Mouse (Mus musculus): Measurements from ENCODE around the gene Bcl2l13.
"Not testable (repeated sequence)": the region's sequence is repeated elsewhere in the genome, so short reads cannot be mapped to it uniquely, and the experiment has no call there.

Bcl2l13 gene

GRCm38 (mm10) chr6:120830866-120831608 is 5.0 kb upstream of the Bcl2l13 start:
- in situ Hi-C loops (cut with MboI): no loop called here

GRCm38 (mm10) chr6:120832097-120832496 is 3.9 kb upstream of the Bcl2l13 start:
- in situ Hi-C loops (cut with MboI): no loop called here

- in situ Hi-C loops (cut with MboI): no loop called here
These were observed 1.2 kb upstream of the Bcl2l13 start for GRCm38 (mm10) chr6:120834766-120835321.

GRCm38 (mm10) chr6:120836389-120837151 is 558 bp downstream of the Bcl2l13 start:
- in situ Hi-C loops (cut with MboI): no loop called here

GRCm38 (mm10) chr6:120837152-120837530 is 1.1 kb downstream of the Bcl2l13 start:
- in situ Hi-C loops (cut with MboI): no loop called here

GRCm38 (mm10) chr6:120840258-120840657 is 4.2 kb downstream of the Bcl2l13 start:
- in situ Hi-C loops (cut with MboI): no loop called here

- in situ Hi-C loops (cut with MboI): no loop called here
These were observed 5.7 kb downstream of the Bcl2l13 start for GRCm38 (mm10) chr6:120841754-120842153.

- in situ Hi-C loops (cut with MboI): not testable (repeated sequence)
These were observed 14.7 kb downstream of the Bcl2l13 start for GRCm38 (mm10) chr6:120850720-120851119.

- in situ Hi-C loops (cut with MboI): no loop called here
These were observed 18.4 kb downstream of the Bcl2l13 start for GRCm38 (mm10) chr6:120854413-120854812.

- in situ Hi-C loops (cut with MboI): no loop called here
These were observed 22.3 kb downstream of the Bcl2l13 start for GRCm38 (mm10) chr6:120858217-120858711.

GRCm38 (mm10) chr6:120860079-120860478 is 24.1 kb downstream of the Bcl2l13 start:
- in situ Hi-C loops (cut with MboI): no loop called here

GRCm38 (mm10) chr6:120866051-120866814 is 30.2 kb downstream of the Bcl2l13 start:
- in situ Hi-C loops (cut with MboI): no loop called here

- in situ Hi-C loops (cut with MboI): no loop called here
These were observed 32.8 kb downstream of the Bcl2l13 start for GRCm38 (mm10) chr6:120868824-120869223.

GRCm38 (mm10) chr6:120871286-120871685 is 35.3 kb downstream of the Bcl2l13 start:
- in situ Hi-C loops (cut with MboI): no loop called here

GRCm38 (mm10) chr6:120873874-120874273 is 37.9 kb downstream of the Bcl2l13 start:
- in situ Hi-C loops (cut with MboI): no loop called here

- in situ Hi-C loops (cut with MboI): no loop called here
These were observed 43.0 kb downstream of the Bcl2l13 start for GRCm38 (mm10) chr6:120879046-120879445.

- in situ Hi-C loops (cut with MboI): no loop called here
These were observed 48.4 kb downstream of the Bcl2l13 start for GRCm38 (mm10) chr6:120884436-120884835.

GRCm38 (mm10) chr6:120886696-120887095 is 50.7 kb downstream of the Bcl2l13 start:
- in situ Hi-C loops (cut with MboI): no loop called here

- in situ Hi-C loops (cut with MboI): no loop called here
These were observed 58.1 kb downstream of the Bcl2l13 start for GRCm38 (mm10) chr6:120894089-120894488.

- in situ Hi-C loops (cut with MboI): no loop called here
These were observed 58.5 kb downstream of the Bcl2l13 start for GRCm38 (mm10) chr6:120894524-120894923.

GRCm38 (mm10) chr6:120898188-120898833 is 62.3 kb downstream of the Bcl2l13 start:
- in situ Hi-C loops (cut with MboI): no loop called here
